Mouse (Mus musculus) liver, embryonic 14.5 days (tissue): ENCODE results near the gene Aup1. TPM values are rescaled to one million over a fixed set of nuclear protein-coding genes. Genes with fewer than 3 reads are reported as not detected.

Experiments
- ATAC-seq: fragments of 200-750 bp; cut with Nextera tagmentation; 2 replicates; pipeline ENCODE4 v1.8.0; 2017; ENCODE audit warnings: moderate number of reproducible peaks, mild to moderate bottlenecking, moderate library complexity; ENCODE audit not compliant: insufficient read depth
- DNase-seq, 3 experiments: peaks; one replicate each; pipeline ENCODE4 v3.0.0-alpha.2; 2012 to 2013; ENCODE audit warnings: low read depth in 3 of 3, low spot score in 3 of 3
- H3K27ac ChIP-seq: fragments of 300-500 bp; sonication (generic); 2 replicates; pipeline ENCODE4 v1.5.1; 2014; ENCODE audit warnings: moderate library complexity, mild to moderate bottlenecking, control low read depth, inconsistent platforms
- H3K27me3 ChIP-seq: fragments of 300-500 bp; sonication (generic); 2 replicates; pipeline ENCODE4 v1.6.1; 2014; ENCODE audit warnings: mild to moderate bottlenecking, low read length, moderate library complexity; ENCODE audit not compliant: control insufficient read depth, insufficient read depth
- H3K36me3 ChIP-seq: fragments of 300-500 bp; sonication (generic); replicated peaks from 2 replicates; pipeline ENCODE4 v1.6.1; 2014; ENCODE audit warnings: low read depth; ENCODE audit not compliant: control insufficient read depth, insufficient read depth
- H3K4me1 ChIP-seq, 2 experiments: fragments of 200-500 bp in 1 of 2; fragments of 300-500 bp in 1 of 2; sonication (generic) in 1 of 2; replicated peaks; 2 replicates each; pipeline ENCODE4 v1.6.1; 2012 to 2014; ENCODE audit warnings: antibody characterized with exemption in 1 of 2, inconsistent platforms in 1 of 2, low read length in 1 of 2; ENCODE audit not compliant: control insufficient read depth in 2 of 2, insufficient read depth in 2 of 2
- H3K4me2 ChIP-seq: fragments of 300-500 bp; sonication (generic); 2 replicates; pipeline ENCODE4 v1.6.1; 2014; ENCODE audit warnings: low read depth, mild to moderate bottlenecking, control low read depth, moderate library complexity
- H3K4me3 ChIP-seq, 2 experiments: fragments of 200-500 bp in 1 of 2; fragments of 300-500 bp in 1 of 2; sonication (generic) in 1 of 2; 2 replicates each; pipeline ENCODE4 v1.5.1; 2012 to 2014; ENCODE audit warnings: low read depth in 2 of 2, low read length in 2 of 2, mild to moderate bottlenecking in 2 of 2, control low read depth in 1 of 2, inconsistent platforms in 1 of 2, moderate library complexity in 1 of 2; ENCODE audit not compliant: insufficient read depth in 1 of 2
- H3K9ac ChIP-seq: fragments of 300-500 bp; sonication (generic); replicated peaks from 2 replicates; pipeline ENCODE4 v1.6.1; 2014; ENCODE audit warnings: mild to moderate bottlenecking, control low read depth, moderate library complexity
- H3K9me3 ChIP-seq: fragments of 300-500 bp; sonication (generic); 2 replicates; pipeline ENCODE4 v1.6.1; 2016; ENCODE audit warnings: low read length, mixed read lengths; ENCODE audit not compliant: control insufficient read depth
- CTCF ChIP-seq: IDR thresholded peaks from 2 replicates; pipeline ENCODE4 v1.5.1; 2016; ENCODE audit warnings: antibody characterized with exemption, low read depth, control low read depth
- EP300 ChIP-seq: IDR thresholded peaks from 2 replicates; pipeline ENCODE4 v1.6.1; 2016; ENCODE audit warnings: antibody characterized with exemption, low read depth
- WGBS: fragments of 180-500 bp; shearing (Covaris S2); extraction: QIAGEN DNeasy Blood & Tissue Kit; methylation state at CpG from one replicate; pipeline ENCODE4 v1.1.7; 2014; ENCODE audit not compliant: insufficient replicate concordance; 5-methylcytosine and 5-hydroxymethylcytosine counted together
- polyA plus RNA-seq, 2 experiments: library from polyadenylated mRNA; depleted of rRNA in 1 of 2; stranded (reverse) in 1 of 2; unstranded in 1 of 2; fragments of >200 nt; fragmentation: Nextera tagmentation in 1 of 2; extraction: Ambion mirVana in 1 of 2; gene quantifications; 2 replicates each; pipeline versions ENCODE4 v1.2.1 to v1.2.3; 2012 to 2014

Gene Aup1
- polyA plus RNA-seq, 2 experiments, result 128 to 172 TPM

DNA sequence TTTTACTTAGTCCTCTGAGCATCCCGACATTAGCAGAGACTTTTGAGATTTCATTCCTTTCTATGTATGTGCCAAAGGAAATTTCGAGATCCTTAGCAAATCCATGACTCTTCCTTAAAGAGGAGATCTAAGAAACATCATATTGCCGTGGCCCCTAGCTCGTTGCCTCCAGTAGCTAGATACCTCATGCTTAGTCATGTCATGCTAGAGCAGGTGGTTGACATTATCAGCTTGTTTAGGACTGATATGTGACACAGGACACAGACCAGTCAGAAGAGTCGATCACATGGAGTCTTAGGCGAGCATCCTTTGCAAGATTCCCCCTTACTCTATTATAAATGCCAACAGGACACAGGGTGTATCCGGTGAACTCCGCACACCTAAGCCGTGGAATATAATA lies 31.3 kb upstream of the Aup1 start:
- TF ChIP-seq CTCF (no peak), EP300 (peak; percentile 69)
- peak overlapping the region; percentile 84 for H3K27ac ChIP-seq
- peak overlapping the region; percentile 54 for H3K4me2 ChIP-seq
- no peaks in the 10 kb centered on the region for H3K27me3 ChIP-seq
- H3K4me3 ChIP-seq, result no peak overlapping the region
- 53% methylated on average over 9 of the region's 9 CpGs for WGBS
- ATAC-seq (peak; percentile 82), DNase-seq (peak in 2 of 3 experiments; percentile 52 to 56)
- no peaks in the 10 kb centered on the region for H3K36me3 ChIP-seq
- H3K4me1 ChIP-seq, result peaks cover 57 to 70% of the 10 kb centered on the region in 2 experiments
- H3K9ac ChIP-seq, result peak overlapping the region; percentile 59
- no peaks in the 10 kb centered on the region for H3K9me3 ChIP-seq

DNA sequence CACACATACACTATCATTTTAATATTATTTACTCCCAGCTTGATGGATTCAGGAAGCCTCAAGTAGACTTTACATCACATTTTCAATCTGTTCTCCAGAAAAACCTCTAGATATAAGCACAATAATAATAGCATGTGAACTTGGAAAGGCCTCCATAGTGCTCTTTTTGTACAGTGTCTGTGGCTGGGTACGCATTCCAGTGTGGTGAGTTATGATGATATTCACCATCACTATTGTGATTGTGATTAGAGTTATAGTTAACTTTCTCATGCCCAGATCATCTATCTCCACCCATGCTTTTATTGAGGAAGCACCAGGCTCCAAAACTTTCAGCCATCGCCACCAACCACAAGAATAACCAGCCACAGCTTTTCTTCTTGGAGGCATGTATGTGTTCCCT lies 30.5 kb upstream of the Aup1 start:
- Histone ChIP-seq H3K36me3 (no peaks in the 10 kb centered on the region), H3K27ac (peak overlapping the region; percentile 84), H3K27me3 (no peaks in the 10 kb centered on the region), H3K9ac (no peak overlapping the region), H3K4me2 (no peak overlapping the region), H3K4me1 (peaks cover 57 to 66% of the 10 kb centered on the region in 2 experiments), H3K4me3 (no peak overlapping the region), H3K9me3 (no peaks in the 10 kb centered on the region)
- no peak for TF ChIP-seq CTCF
- TF ChIP-seq EP300, result no peak
- DNase-seq (no peak), ATAC-seq (no peak)
- 87% methylated on average over 2 of the region's 2 CpGs for WGBS

DNA sequence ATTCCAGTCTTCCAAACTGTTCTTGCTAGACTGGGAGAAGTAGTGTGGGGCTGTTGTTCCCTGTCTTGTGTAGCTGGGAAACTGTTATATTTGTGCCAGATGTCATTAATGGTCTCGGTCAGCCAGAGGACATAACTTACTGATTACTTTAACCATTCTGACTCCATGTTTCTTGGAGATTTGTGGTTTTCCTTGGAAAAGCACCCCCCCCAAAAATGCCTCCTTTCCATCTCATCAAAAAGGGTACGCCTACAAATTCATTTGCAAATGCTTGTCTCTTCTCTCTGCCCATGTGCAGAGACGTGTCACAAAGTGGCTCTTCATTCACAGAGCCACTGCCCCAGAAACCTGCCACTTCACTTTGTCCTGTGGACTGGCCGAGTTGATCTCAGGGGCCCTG lies 29.9 kb upstream of the Aup1 start:
- 42% methylated on average over 4 of the region's 4 CpGs for WGBS
- H3K4me1 ChIP-seq, result peaks cover 52 to 62% of the 10 kb centered on the region in 2 experiments

DNA sequence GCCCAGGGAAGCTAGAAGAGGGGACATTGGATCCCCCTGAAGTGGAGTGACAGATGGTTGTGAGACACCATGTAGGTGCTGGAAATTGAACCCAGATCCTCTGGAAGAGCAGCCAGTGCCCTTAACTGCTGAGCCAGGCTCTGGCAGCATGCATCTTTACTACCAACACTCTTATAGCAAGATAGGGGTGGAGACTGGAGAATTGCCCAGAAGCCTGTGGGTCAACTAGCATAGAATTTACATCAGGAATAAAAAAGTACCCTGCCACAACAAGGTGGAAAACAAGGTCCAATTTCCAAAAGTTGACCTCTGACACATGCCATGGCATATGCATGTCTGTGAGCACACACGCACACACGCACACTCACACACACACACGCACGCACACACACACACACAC lies 29.1 kb upstream of the Aup1 start:
- Histone ChIP-seq H3K27me3 (no peaks in the 10 kb centered on the region), H3K4me1 (peaks cover 44 to 54% of the 10 kb centered on the region in 2 experiments), H3K4me2 (no peak overlapping the region), H3K9ac (no peak overlapping the region), H3K9me3 (no peaks in the 10 kb centered on the region), H3K36me3 (no peaks in the 10 kb centered on the region), H3K27ac (peak overlapping the region; percentile 84), H3K4me3 (no peak overlapping the region)
- TF ChIP-seq CTCF (no peak), EP300 (no peak)
- no peak for ATAC-seq
- DNase-seq, result no peak
- WGBS, result 98% methylated on average over 4 of the region's 4 CpGs

More for the DNA sequence above, 29.9 kb upstream of the Aup1 start:
- ATAC-seq (no peak), DNase-seq (no peak)
- Histone ChIP-seq H3K9me3 (no peaks in the 10 kb centered on the region), H3K9ac (no peak overlapping the region; the same call in 1 of the 2 replicates), H3K4me2 (no peak overlapping the region), H3K27me3 (no peaks in the 10 kb centered on the region), H3K27ac (peak overlapping the region; percentile 84), H3K4me3 (no peak overlapping the region), H3K36me3 (no peaks in the 10 kb centered on the region)
- TF ChIP-seq CTCF (no peak), EP300 (no peak)

DNA sequence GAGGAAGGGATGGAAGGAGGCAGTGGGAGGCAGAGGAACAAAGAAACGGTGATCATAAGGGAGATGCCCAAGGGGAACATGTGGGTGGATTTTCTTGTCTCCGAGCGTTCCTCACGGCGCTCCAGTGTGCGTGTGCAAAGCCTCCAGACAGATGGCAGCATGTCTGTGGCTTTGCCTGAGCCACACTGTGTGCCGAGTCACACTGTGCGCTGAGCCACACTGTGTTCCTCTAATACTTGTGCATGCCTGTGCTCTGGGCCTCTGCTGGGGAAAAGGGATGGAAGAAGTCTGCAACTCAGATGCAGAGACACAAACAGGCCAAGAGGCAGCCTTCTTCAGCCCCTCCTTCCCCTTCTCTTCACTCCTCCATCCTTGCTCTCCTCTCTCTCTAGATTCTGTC lies 27.0 kb upstream of the Aup1 start:
- WGBS, result 68% methylated on average over 8 of the region's 8 CpGs
- no peak for DNase-seq
- Histone ChIP-seq H3K27ac (no peak overlapping the region), H3K9me3 (no peaks in the 10 kb centered on the region), H3K4me3 (no peak overlapping the region), H3K27me3 (no peaks in the 10 kb centered on the region), H3K4me1 (peaks cover 29 to 40% of the 10 kb centered on the region in 2 experiments), H3K36me3 (peaks cover 17% of the 10 kb centered on the region), H3K9ac (no peak overlapping the region), H3K4me2 (no peak overlapping the region)
- ATAC-seq, result no peak
- TF ChIP-seq EP300 (no peak), CTCF (no peak)
